ENCODE assay signal across 8 mouse cellular contexts in genomic region chr10:42760329-42760728, GRCm38 (mm10). TPM values are rescaled to one million over a fixed set of nuclear protein-coding genes. Genes with fewer than 3 reads are reported as not detected.
DNase-seq lines count a peak whose midpoint lies in the region; ATAC-seq lines count a peak whose summit lies in the region.

No protein-coding gene starts in this region.

- H3K27me3 ChIP-seq in forebrain, embryonic 10.5 days (ENCODE audit: poor library complexity, severe bottlenecking), result no peaks in the 10 kb centered on the region
- no peaks in the 10 kb centered on the region for H3K27me3 ChIP-seq in forebrain, embryonic 12.5 days

- WGBS in forebrain, embryonic 10.5 days, result 55% methylated on average over 8 of the region's 8 CpGs
- WGBS in forebrain, embryonic 12.5 days, result 63% methylated on average over 8 of the region's 8 CpGs

- intact Hi-C loops in heart, postnatal 10 days (cut with DNase I), result no loop called here
- intact Hi-C loops in left cerebral cortex, postnatal 14 days (cut with DNase I), result no loop called here

- no peak overlapping the region for H3K27ac ChIP-seq in forebrain, embryonic 10.5 days
- H3K27ac ChIP-seq in forebrain, embryonic 12.5 days, result no peak overlapping the region

- H3K9ac ChIP-seq in forebrain, embryonic 12.5 days, result no peak overlapping the region

- H3K4me3 ChIP-seq in forebrain, embryonic 10.5 days, result peak overlapping the region; percentile 99; the same call in 1 of the 2 replicates
- no peak overlapping the region for H3K4me3 ChIP-seq in forebrain, embryonic 12.5 days (replicated peaks)

- peaks cover 39% of the 10 kb centered on the region for H3K4me1 ChIP-seq in forebrain, embryonic 10.5 days
- H3K4me1 ChIP-seq in forebrain, embryonic 12.5 days, result peaks cover 26% of the 10 kb centered on the region

- H3K36me3 ChIP-seq in forebrain, embryonic 10.5 days (replicated peaks), result no peaks in the 10 kb centered on the region
- H3K36me3 ChIP-seq in forebrain, embryonic 12.5 days (replicated peaks), result no peaks in the 10 kb centered on the region

- H3K4me2 ChIP-seq in forebrain, embryonic 12.5 days, result no peak overlapping the region

- ATAC-seq in forebrain, embryonic 12.5 days (ENCODE audit: low FRiP score), result no peak
- ATAC-seq in megakaryocyte progenitor cell, adult 5-6 weeks (replicated peaks; ENCODE audit: poor library complexity), result peak; percentile 55

- DNase-seq in forebrain, embryonic 10.5 days (ENCODE audit: extremely low spot score, low spot score), result no peak
- peak; percentile 7 to 8 for DNase-seq in lung, adult 18-20 months
- DNase-seq in lung, postnatal 25 days (ENCODE audit: low spot score), result no peak
- DNase-seq in heart, postnatal 10 days, result peak; percentile 7 to 10
- DNase-seq in ovary, postnatal 36 days (ENCODE audit: low spot score), result no peak
- DNase-seq in left cerebral cortex, postnatal 14 days (ENCODE audit: low spot score in 2 of 2), result no peak

- H3K9me3 ChIP-seq in forebrain, embryonic 10.5 days, result no peaks in the 10 kb centered on the region
- H3K9me3 ChIP-seq in forebrain, embryonic 12.5 days, result no peaks in the 10 kb centered on the region

RNA-seq across cellular contexts. Expression of gene Sec63, which starts 1.0 kb away (rescaled TPM):
- polyA plus RNA-seq in forebrain, embryonic 10.5 days (2016; fragmentation: Nextera tagmentation; extraction: Ambion mirVana), result 28.2 and 30.6 TPM in 2 replicates
- polyA plus RNA-seq in forebrain, embryonic 12.5 days (2016; fragmentation: Nextera tagmentation; extraction: Ambion mirVana), result 34.6 and 35.4 TPM in 2 replicates
- 10 to 100 TPM; 30.1 to 34.3 TPM for total RNA-seq in heart, postnatal 10 days (2021)
- total RNA-seq in megakaryocyte progenitor cell, adult 5-6 weeks (2015), result 36.3 and 43.0 TPM in 2 replicates
- total RNA-seq in megakaryocyte progenitor cell, adult 5-6 weeks (2017), result 54.3 and 71.0 TPM in 2 replicates
- 10 to 100 TPM; 39.2 to 45.8 TPM for total RNA-seq in left cerebral cortex, postnatal 14 days (2021)

Comparison
In these comparisons a context has a peak if more than half of its experiments do, and no peak if none do; other contexts are left out.
1. DNase-seq: peak in lung, adult 18-20 months (2 of 2) and heart, postnatal 10 days (2 of 2); none in forebrain, embryonic 10.5 days (single experiment), lung, postnatal 25 days (single experiment), ovary, postnatal 36 days (single experiment) and left cerebral cortex, postnatal 14 days (0 of 2).